Mouse (Mus musculus) monocyte, adult 5-6 weeks (primary cell): ENCODE measurements around the gene Neurl1a. TPM values are rescaled to one million over a fixed set of nuclear protein-coding genes. Genes with fewer than 3 reads are reported as not detected.

ENCODE experiments used
- ATAC-seq: fragments of 153-309, 156-312 bp; replicated peaks from 2 replicates; pipeline ENCODE4 v1.8.0; 2017; ENCODE audit warnings: mild to moderate bottlenecking; ENCODE audit not compliant: low TSS enrichment, insufficient number of reproducible peaks, severe bottlenecking, poor library complexity, low FRiP score
- total RNA-seq: library from RNA; stranded (forward); fragments of 200-1000, 200-491, 200-594 nt; gene quantifications from 3 replicates; pipeline ENCODE4 v1.2.3, GENCODE M21; 2017

Neurl1a gene
- total RNA-seq, 1 experiment from 2014 or later, result not detected

DNA sequence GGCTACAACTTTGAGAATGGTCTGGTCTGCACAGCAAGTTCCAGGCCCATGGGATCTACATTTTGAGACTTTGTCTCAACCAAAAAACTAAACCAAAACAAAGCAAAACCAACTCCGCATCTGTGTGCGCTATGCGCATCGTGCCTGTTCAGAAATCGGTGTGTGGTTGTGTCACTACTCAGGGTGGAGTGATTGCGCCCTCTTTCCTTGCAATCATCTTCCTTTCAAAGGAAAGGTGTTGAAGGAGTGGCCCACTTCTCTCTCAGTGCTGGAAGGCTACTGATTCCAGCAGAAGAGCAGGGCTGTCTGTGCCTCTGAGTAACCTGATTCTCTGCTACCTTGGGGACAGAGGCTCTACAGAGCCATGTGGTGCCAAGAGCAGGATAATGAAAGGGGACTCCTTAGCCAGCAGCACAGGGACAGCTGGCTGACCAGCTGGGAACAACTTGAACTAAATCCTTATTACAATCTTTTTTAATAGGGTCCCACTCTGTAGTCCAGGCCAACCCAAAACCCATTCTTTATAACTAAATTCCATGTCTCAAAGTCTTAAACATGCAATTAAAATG is 15.4 kb upstream of the Neurl1a start:
- ATAC-seq, result no peak

GRCm38 (mm10) chr19:47166758-47167157 is 11.9 kb upstream of the Neurl1a start:
- ATAC-seq, result no peak

DNA sequence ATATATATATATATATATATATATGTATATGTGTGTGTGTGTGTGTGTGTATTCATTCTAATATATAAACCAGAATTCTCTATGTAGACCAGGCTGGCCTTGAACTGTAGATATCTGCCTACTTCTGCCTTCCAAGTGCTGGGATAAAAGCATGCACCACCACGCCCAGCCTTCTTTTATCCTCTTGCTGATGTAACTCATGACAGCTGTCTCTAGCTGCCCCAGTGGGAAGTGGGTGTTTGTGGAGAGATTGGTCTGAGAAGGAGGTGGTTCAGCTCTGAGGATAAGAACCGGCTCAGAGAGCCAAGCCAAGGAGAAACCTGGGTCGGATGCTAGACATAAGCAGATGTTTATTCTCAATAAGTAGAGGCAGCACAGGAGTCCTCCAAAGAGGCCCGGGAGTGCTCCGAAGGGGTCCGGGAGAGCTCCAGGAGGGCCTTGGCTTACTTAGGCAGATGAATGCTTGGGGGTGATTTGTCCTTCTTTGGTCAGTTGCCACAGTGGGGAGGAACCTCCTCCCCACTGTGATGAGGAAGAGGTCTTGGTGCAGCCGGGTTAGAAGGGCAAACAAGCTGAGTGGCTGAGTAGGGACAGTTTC is 10.9 kb upstream of the Neurl1a start:
- ATAC-seq, result 0 out of 2 replicates have a peak, but pooled peaks have one; percentile 6

DNA sequence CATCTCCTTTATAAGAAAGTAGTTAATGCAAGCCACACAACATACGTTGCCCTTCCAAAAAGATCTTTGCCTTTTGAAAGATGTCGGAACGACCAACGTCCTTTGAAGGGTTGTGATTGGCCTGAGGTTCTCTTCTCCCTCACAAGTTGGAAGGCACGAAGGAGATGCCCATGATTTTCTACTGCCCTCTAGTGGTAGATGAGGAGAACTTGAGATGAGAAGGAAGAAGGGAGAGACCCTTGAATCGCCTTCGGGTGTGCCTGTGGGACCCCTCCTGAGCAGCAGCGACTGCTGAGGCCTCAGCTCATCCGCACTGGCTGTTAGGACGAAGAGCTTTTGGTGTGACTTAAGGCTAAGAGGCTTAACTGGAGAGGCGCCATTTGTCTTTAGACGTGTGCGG is 10.4 kb upstream of the Neurl1a start:
- ATAC-seq, result peak; percentile 82

GRCm38 (mm10) chr19:47168793-47169412 is 9.7 kb upstream of the Neurl1a start:
- ATAC-seq, result peak; percentile 78

DNA sequence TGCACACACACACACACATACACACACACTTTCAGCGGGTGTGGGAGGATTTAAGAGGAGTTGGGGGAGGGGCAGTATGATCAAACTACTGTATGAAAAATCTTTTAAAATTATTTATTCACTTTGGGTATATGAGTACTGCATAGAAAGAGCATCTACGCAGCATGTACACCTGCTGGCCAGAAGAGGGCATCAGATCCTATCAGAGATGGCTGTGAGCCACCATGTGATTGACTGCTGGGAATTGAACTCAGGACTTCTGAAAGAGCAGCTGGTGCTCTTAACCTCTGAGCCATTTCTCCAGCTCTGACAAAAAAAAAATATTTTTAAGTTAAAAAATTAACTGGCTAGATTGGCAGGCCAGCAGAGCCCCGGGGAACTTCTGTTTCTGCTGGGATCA is 4.1 kb upstream of the Neurl1a start:
- 0 out of 2 replicates have a peak, but pooled peaks have one; percentile 47 for ATAC-seq

GRCm38 (mm10) chr19:47175472-47175871 is 3.1 kb upstream of the Neurl1a start:
- ATAC-seq, result no peak

GRCm38 (mm10) chr19:47176916-47177505 is 1.6 kb upstream of the Neurl1a start:
- ATAC-seq, result no peak

- 0 out of 2 replicates have a peak, but pooled peaks have one; percentile 6 for ATAC-seq
Observed at GRCm38 (mm10) chr19:47178001-47178400, 619 bp upstream of the Neurl1a start.

GRCm38 (mm10) chr19:47179272-47179809 is 721 bp downstream of the Neurl1a start:
- ATAC-seq, result no peak

DNA sequence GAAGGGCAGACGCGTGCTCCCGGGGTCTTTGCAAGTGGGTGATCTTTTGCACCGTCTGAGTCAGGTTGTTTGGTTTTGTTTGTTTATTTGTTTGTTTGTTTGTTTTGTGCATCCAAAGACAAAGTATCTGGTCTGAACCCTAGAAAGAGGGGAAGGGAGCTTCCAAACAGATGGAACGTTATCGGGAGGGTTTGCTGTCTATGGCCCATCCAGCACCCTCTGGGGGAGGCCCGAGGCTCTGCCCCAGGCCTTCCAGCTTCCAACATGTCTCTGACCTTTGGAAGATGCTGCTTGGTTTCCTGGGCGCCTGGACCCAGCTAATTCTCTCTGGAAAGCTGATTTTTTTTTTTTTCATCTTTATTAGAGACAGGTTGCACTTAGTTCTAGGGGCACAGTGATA is 1.4 kb downstream of the Neurl1a start:
- no peak for ATAC-seq

- no peak for ATAC-seq
Observed at GRCm38 (mm10) chr19:47184221-47184620, 5.6 kb downstream of the Neurl1a start.

DNA sequence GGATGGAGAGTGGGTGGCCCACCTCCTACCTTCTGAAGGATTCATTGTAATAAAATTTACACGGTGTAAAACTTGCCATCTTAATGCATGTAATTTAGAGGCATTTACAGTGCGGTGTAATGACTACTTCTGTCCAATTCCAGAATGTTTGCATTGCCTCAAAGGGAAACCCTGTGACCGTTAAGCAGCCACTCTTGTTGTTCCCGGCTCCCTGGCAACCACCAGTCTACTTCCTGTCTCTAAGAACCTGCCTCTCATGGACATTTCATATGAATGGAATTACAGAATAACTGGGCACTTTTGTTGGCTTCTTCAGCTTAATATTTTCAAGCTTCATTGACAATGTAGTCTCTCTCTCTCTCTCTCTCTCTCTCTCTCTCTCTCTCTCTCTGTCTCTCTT is 6.1 kb downstream of the Neurl1a start:
- ATAC-seq, result no peak

DNA sequence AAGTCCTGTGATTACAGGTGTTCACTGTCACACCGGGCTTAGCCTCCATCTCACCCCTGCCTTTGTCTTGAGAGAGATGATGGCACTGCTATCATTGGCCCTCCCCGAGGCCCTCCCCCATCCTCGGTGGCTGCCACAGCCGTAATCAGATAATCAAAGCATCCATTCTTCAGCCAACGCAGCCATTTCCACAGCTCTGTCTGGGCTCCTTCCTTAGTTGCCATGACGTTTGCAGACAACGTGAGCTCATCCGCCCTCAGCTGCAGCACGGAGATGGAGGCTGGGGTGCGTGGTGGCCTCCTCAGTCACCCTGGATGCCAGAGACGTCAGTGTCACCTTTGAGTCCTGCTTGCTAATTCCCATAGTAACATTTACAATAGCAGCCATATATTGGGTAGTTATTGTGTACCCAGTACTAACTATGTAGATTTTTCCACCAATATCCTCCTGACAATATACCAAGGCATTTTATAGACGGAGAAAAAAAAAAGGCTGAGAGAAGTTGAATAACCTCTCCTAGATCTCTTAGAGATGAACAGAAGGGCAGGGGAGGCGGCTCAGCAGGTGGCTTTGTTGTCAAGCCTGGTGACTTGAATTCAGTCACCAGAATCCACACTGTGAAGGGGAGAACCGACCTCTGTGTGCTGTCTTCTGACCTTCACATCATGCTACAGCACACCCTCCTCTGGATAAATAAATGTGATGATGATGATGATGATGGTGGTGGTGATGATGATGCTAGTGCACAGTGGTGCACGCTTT is 8.1 kb downstream of the Neurl1a start:
- no peak for ATAC-seq

DNA sequence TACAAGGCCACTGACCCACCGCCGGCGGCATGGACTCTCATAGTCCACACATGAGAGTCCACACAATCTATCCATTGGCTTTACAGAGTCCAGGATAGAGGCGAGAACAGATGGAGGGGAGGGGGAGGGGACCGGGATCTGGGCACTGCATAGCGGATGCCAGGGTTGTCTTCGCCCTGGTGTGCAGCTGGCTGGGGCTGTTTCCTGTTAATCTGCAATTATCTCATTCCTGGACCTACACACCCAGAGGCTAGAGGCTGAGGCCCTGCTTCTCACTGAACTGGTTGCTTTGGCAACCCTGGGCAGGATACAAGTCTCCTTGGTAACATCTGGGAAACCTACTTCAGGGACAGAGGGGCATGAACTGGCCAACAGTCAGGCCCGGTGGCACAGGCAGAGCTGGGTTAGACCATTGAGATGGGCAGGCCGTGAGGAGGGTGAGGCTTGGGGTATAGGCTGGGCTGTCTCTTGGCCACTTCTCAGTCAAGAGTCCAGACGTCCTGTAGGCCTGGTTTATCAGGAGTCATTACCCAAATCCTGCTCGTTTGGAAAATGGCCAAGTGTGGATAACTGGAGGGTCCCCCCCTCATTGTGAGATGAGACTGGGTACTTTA is 10.0 kb downstream of the Neurl1a start:
- ATAC-seq, result no peak

DNA sequence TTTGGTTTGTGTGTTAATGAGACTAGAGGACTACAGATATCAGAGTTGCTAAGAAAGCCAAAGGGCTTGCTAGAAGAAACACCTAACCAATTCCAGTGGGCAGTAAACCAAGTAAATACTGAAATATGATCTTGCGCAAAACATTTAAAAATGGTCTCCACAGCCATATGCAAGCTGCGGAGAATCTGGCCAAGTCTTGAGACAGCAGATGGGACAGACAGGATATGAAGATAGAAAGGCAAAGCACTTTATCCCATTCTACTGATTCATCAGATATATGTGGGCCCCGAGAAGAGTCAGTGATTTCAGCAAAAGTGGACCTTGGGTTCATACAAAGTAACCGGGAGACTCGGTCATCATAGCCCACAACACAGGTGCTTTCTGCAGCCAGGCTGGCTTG is 13.5 kb downstream of the Neurl1a start:
- no peak for ATAC-seq

GRCm38 (mm10) chr19:47198671-47199350 is 20.2 kb downstream of the Neurl1a start:
- no peak for ATAC-seq

DNA sequence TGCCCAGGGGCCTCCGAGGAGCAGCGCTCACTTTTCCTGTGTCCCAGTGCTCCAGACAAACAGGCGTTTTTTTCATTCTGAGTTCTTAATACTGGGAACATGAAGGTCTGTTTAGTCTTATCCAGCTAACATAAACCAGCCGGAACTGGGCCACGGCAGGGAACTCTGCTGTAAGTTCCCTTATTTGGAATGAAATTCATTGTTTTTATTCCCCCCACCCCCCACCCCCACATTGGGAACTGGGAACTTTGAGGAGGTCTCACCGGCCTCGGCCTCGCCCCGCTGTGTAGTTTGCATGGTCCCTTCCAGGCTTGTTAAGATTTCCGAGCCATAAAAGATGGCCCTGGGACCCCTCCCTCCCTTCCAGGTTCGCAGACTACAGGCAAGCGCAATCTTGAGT is 23.4 kb downstream of the Neurl1a start:
- ATAC-seq, result no peak
